Mouse (Mus musculus): ENCODE data around the gene Enox2. TPM values are rescaled to one million over a fixed set of nuclear protein-coding genes. Genes with fewer than 3 reads are reported as not detected.
"Not testable (repeated sequence)": the region's sequence is repeated elsewhere in the genome, so short reads cannot be mapped to it uniquely, and the experiment has no call there.

Gene Enox2
- total RNA-seq (2022), result 10 to 100 TPM; 17.0 to 18.9 (median 17.7) TPM

DNA sequence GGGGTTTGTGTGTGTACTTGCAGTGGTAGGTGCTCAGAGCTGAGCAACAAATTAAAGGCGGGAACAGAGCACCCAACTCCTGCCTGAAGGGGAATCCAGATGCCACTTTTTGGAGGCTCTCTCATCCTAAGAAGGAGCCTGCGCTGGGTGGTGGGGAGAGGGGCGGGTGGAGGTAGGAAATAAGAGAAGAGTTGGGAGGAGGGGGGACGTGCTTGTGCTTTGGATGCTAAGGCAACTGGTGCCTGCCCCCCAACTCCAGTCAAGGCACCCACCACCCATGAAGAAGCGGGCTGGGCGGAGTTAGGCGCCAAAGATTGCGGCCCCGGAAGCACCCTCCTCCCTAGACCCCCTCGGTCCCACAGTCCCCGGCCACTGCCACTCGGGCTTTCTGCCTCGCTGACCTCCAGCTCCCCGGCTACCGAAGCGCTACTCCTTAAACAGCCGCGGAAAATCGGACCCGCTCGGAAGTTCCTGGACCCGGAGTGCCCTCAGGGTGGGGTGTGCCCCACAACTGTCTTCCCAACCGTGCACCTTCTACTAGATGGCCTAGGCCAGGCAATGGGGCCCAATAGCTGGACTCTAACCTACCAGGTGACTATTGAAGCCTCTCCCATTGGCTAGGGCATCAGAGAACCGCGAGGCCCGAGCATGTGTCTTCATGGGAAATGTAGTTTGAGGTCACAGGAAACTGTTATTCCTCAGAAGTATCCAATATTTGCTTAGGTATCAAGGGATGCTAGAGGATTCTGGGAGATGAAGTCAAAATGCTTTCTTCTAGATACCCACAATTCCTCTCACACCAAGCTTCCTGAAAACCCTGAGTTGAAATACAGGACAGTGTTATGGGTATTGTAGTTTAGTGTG lies at the start of gene Enox2:
Enox2 (minus strand) TSS at position 560 of the 864 bp plus-strand sequence.
- peak; percentile 85 for DNase-seq

GRCm38 (mm10) chrX:49309496-49309895 lies 21.4 kb upstream of the Enox2 start:
- no peak for DNase-seq

DNA sequence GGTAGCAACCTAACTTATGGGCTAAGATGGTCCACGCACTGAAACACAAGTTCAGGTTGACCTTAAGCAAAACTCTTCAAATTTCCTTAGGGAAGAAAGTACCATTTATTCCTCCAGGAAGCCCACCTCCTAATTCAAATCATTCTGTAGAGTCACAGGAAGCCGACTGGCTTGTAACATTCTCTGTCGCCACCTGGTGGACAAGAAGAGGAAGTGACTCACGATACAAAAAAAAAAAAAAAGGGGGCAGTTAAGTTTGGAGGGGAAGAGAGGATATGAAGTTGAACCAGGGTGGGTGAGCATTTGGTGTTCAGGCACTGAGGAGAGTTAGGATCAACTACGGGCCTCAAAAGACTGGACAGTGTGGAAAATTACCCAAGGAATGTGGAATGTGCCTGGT lies 18.6 kb upstream of the Enox2 start:
- DNase-seq, result no peak

DNA sequence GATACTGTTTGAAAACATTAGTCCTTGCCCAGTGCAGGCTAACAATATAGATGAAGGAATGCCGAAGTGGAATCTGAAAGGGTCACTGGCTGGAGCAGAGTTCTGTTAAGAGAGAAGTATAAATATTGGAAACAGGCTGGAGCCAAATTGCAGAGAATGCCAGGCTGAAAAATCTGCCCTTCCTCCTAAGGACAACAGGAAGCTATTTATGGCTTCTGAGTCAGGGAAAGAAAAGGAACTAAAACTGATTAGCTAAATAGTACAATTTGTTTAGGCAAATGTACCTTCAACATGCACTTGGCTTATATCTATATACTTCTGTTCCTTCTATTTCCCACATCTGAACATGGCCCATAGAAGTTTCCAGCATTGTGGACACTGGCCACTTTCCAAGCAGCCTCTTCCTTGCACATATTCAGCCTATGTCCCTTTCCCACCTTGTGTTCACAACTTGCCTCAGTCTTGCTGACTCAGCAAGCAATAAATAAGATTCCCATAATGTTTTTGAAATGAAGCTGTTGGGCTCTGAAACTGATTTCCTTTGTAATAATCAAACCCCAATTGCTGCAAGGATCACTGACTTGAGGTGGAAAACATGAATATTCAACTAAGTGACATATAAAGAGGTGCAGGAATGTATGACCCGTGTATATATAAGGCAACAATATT lies 8.0 kb downstream of the Enox2 start:
- DNase-seq, result no peak

GRCm38 (mm10) chrX:49273487-49274042 lies 14.5 kb downstream of the Enox2 start:
- DNase-seq, result no peak

DNA sequence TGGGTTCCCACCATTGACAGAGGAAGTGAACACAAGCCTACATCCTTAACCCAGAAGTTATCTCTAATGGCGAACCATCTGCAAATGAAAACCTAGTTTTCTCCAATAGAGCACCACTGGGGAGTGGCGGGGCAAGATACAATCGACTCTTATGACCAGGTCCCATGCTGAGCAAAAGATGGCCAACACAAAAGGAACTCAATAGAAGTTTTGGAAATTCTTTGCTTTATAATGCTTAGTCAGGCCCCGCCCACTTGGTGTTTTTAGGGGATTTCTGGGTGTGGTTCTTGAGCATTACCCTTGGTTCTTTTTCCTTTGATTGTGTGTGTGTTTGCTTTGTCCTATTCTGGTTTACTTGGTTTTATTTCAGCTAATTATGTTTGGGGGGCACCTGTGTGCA lies 37.2 kb downstream of the Enox2 start:
- DNase-seq, result no peak

GRCm38 (mm10) chrX:49225792-49226426 lies 62.1 kb downstream of the Enox2 start:
- no peak for DNase-seq

DNA sequence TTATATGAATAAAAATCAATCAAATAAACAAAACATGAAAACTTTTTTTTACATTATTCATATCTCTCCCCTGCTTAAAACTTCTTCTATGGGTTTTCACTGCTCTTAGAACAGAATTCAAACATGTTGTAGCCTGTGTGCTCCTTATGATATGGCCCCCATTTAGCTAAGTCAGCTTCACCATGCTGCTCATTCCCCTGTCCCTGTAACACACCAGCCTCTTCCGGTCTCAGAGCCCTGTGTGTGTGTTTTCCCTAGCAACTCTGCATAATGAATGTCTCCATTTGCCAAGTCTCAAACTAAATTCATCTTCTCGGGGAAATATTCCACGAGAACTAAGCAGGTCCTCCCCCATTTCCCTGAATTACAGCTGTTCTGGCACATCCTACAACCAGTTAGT lies 71.6 kb downstream of the Enox2 start:
- DNase-seq, result no peak

- DNase-seq, result no peak
Measured at GRCm38 (mm10) chrX:49196386-49196785, 91.7 kb downstream of the Enox2 start.

DNA sequence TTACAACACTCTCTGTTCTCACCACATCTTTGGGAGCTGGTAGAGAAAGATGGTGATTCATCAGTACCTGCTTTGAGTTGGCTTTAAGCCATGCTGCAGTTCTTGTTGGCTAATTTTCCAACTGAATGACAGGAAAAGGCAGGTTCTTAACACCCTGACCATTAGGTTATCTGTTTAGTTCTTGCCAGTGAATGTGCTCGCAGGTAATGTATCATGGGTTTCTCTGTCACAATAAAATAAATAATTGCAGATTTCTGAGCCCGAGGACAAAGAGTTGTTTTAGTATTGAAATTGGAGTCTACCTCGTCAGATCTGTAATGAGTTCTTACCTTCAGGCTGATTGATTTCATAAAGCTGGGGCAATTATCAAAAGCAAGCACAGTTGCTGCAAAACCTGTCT lies 106.9 kb downstream of the Enox2 start:
- no peak for DNase-seq

- no peak for DNase-seq
Measured at GRCm38 (mm10) chrX:49178670-49179069, 109.4 kb downstream of the Enox2 start.

- no peak for DNase-seq
Measured at GRCm38 (mm10) chrX:49154280-49154679, 133.8 kb downstream of the Enox2 start.

DNA sequence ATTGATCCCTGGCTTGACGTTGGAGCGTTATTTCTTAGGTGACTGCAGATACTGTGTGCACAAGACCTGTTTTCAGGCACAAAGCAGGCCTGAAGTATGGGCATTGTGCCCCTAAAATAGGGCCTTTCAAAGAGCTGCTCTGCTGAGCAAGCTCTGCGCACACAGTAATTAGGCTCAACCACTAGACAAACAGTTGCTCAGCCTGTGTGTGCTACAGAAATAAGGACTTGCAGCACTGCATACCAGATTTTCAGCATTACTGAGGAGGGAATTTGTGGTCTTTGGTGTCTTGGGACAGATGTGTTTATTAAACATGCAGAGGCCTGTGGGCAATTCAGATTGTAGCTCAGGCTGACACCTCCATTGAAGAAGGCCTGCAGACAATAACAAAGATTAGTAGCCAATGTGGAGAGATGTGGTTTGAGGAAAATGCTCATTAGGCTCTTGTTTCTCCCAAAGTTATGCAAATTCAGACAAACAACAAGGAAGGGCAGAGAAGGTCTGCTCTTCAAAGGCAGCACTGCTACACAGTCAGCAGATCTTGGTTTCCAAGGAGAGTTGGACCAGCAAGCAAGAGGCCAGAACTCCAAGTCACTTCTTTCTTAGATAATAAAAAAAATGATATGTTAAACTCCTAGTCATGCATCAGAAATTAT lies 163.2 kb downstream of the Enox2 start:
- DNase-seq, result no peak

DNA sequence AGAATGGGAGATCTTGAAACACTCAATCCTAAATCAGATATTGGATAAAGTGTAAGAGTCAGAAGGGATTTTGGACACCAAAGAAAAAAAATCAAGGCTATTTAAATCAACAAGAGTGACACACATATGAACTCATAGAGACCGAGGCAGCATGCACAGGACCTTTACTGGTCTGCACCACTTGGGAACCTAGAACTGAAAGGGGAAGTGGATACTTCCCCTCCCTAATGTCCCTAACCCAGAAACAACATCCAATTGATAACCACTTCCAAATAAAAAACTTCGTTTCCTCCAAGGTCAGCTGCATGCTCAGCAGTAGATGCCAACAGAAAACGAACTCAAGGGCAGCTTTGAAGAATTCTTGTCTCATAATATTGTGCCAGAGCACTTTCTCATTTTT lies 171.6 kb downstream of the Enox2 start:
- no peak for DNase-seq

DNA sequence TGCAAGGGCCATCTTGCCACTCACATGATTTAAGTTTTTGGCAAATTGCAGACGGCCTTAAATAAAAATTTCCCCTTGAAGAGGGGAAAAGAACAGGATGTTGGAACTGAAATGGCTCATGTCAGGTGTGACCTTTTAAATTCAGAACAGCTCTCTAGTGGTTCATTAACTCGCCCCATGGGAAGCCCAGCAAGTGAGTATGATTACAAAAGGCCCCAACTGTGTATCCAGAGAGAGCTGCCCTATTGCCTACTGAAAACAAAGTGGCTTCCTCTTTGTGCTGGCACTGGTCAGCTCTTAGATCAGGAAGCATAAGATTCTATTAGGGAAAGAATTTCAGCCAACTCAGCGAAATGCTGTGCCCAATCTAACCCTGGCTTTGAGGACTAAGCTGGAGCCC lies 175.6 kb downstream of the Enox2 start:
- no peak for DNase-seq

GRCm38 (mm10) chrX:49100542-49100941 lies 187.5 kb downstream of the Enox2 start:
- DNase-seq, result not testable (repeated sequence)

DNA sequence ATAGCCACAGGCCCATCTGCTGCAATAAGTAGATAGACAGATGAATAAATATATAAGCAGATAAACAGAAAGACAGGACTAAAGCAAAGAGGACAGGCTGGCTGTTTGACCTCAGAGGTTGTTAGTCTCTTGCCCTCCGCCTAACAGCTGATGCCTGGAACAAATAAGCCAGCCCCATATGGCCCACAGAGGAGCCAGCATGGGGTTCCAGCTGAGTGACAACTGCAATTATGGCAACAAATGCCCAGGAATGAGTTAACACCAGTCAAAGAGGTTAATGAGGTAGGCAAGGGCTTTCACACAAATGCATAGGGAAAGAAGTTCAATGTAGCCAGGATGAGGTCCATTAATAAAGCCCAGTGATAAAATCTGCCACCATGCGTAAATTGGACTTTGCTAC lies 191.8 kb downstream of the Enox2 start:
- DNase-seq, result no peak

DNA sequence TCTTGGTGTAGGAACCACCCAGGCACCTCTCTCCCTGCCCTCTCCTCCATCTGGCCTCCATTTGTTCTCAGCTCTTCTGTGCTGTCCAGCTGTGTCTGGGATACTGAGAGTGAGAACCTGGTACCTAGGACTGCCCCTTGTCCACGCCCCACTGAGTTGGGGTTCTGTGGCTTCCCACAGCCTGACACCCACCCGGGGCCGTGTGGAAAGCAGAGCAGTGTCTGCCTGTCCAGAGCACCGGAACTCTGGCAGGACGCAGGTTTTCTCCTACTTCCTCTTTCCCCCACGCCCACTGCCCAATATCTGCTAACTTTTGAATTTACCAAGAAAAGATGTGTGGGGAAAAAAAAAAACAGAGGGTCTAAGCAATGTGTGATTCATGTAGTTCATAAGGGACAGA lies 213.0 kb downstream of the Enox2 start:
- DNase-seq, result no peak

GRCm38 (mm10) chrX:49073563-49073962 lies 214.5 kb downstream of the Enox2 start:
- no peak for DNase-seq

GRCm38 (mm10) chrX:49045118-49045517 lies 242.9 kb downstream of the Enox2 start:
- no peak for DNase-seq

DNA sequence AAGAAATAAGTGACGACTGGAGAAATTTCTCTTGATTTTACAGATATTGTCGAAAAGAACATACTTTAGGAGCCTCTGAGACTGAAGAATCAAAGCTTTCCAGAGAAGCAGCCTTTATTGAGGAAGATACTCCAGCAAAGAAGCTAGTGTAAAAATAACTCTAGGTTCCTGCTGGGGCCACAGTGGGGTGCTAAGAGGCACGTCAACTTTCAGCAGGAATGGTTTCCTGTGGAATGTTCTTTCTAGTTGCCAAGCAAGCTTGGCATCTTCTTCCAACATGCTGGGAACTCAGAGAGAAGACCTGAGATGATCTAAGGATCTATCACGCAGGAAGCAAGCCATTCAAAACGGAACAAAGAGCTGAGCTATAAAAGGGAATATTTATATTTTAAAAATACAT lies 278.3 kb downstream of the Enox2 start:
- no peak for DNase-seq

DNA sequence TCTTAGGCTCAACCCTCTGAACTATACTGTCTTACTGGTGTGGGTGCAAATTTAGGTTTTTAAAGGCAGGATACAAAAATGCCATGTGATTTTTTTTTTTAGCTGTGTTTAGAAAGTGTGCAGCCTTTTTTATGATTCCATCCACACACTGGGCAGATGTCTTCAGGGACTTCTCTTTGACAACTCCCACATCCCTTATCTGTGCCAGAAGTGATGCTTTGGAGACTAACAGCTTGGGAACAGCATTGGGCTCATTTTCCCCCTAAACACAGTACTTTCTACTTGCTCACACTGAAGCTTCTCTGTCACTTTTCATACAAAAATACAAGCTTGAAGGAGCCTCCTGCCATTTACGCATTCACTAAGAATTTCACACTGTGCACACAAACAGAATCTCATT lies 282.4 kb downstream of the Enox2 start:
- DNase-seq, result no peak

- no peak for DNase-seq
Measured at GRCm38 (mm10) chrX:49002892-49003291, 285.2 kb downstream of the Enox2 start.
